Mouse (Mus musculus) intestine, postnatal 0 days (tissue): Measurements from ENCODE around the gene Hoxc13. TPM values are rescaled to one million over a fixed set of nuclear protein-coding genes. Genes with fewer than 3 reads are reported as not detected.
A peak's percentile ranks its signal among the peaks of the same experiment; 100 is the strongest.

Experiments
- ATAC-seq: fragments of 200-750 bp; cut with Nextera tagmentation; 2 replicates; pipeline ENCODE4 v1.8.0; 2017; ENCODE audit warnings: mild to moderate bottlenecking, moderate TSS enrichment, moderate library complexity
- H3K27ac ChIP-seq: fragments of 300-500 bp; sonication (generic); 2 replicates; pipeline ENCODE4 v1.5.1; 2014; ENCODE audit warnings: mild to moderate bottlenecking, low read depth, low read length, moderate library complexity
- H3K27me3 ChIP-seq: fragments of 300-500 bp; sonication (generic); replicated peaks from 2 replicates; pipeline ENCODE4 v1.6.1; 2014; ENCODE audit warnings: low read length, mixed read lengths; ENCODE audit not compliant: control insufficient read depth, insufficient read depth
- H3K36me3 ChIP-seq: fragments of 300-500 bp; sonication (generic); 2 replicates; pipeline ENCODE4 v1.6.1; 2014; ENCODE audit warnings: mild to moderate bottlenecking, moderate library complexity; ENCODE audit not compliant: control insufficient read depth, insufficient read depth
- H3K4me1 ChIP-seq: fragments of 300-500 bp; sonication (generic); replicated peaks from 2 replicates; pipeline ENCODE4 v1.6.1; 2014; ENCODE audit warnings: antibody characterized with exemption, low read length, mixed read lengths; ENCODE audit not compliant: control insufficient read depth, insufficient read depth
- H3K4me2 ChIP-seq: fragments of 300-500 bp; sonication (generic); replicated peaks from 2 replicates; pipeline ENCODE4 v1.6.1; 2014; ENCODE audit warnings: low read depth, mild to moderate bottlenecking, moderate library complexity
- H3K4me3 ChIP-seq: fragments of 300-500 bp; sonication (generic); 2 replicates; pipeline ENCODE4 v1.5.1; 2014; ENCODE audit warnings: low read depth, low read length
- H3K9ac ChIP-seq: fragments of 300-500 bp; sonication (generic); 2 replicates; pipeline ENCODE4 v1.6.1; 2014; ENCODE audit warnings: mild to moderate bottlenecking, low read depth, low read length
- H3K9me3 ChIP-seq: fragments of 300-500 bp; sonication (generic); 2 replicates; pipeline ENCODE4 v1.6.1; 2016; ENCODE audit warnings: mixed run types; ENCODE audit not compliant: control insufficient read depth
- CTCF ChIP-seq: sonication (generic); IDR thresholded peaks from 2 replicates; pipeline ENCODE4 v1.5.1; 2016; ENCODE audit warnings: low read depth, mild to moderate bottlenecking, control low read depth, antibody characterized with exemption, moderate library complexity
- WGBS: fragments of 180-500 bp; shearing (Covaris S2); extraction: QIAGEN DNeasy Blood & Tissue Kit; methylation state at CpG from one replicate; pipeline ENCODE4 v1.1.7; 2014; 5-methylcytosine and 5-hydroxymethylcytosine counted together
- polyA plus RNA-seq: library from polyadenylated mRNA; unstranded; fragments of >200 nt; fragmentation: Nextera tagmentation; extraction: Ambion mirVana; gene quantifications from 2 replicates; pipeline ENCODE4 v1.2.1, GENCODE M21; 2015

Gene Hoxc13
- polyA plus RNA-seq, 1 experiment from 2014 or later = not detected

GRCm38 (mm10) chr15:102936279-102936972 is 15.5 kb downstream of the Hoxc13 start, which contains the start of gene Hoxc12:
Gene Hoxc12, plus strand, starts transcription at chr15:102936757.
- no peaks in the 10 kb centered on the region for H3K4me1 ChIP-seq
- no peak within 1 kb of the TSS for H3K27ac ChIP-seq
- peaks cover 99% of the 10 kb centered on the region for H3K27me3 ChIP-seq
- H3K36me3 ChIP-seq = no peaks in the 10 kb centered on the region
- no peak within 1 kb of the TSS for H3K4me2 ChIP-seq
- 0 out of 2 replicates have a peak within 1 kb of the TSS, but pooled peaks have one; percentile 6 for H3K4me3 ChIP-seq
- WGBS = 3% methylated on average over 31 of the region's 31 CpGs
- H3K9ac ChIP-seq = no peak within 1 kb of the TSS
- no peak for ATAC-seq
- no peak for TF ChIP-seq CTCF
- no peaks in the 10 kb centered on the region for H3K9me3 ChIP-seq

GRCm38 (mm10) chr15:102937036-102937666 is 16.2 kb downstream of the Hoxc13 start:
- Histone ChIP-seq H3K4me2 (no peak overlapping the region), H3K4me1 (no peaks in the 10 kb centered on the region), H3K9me3 (no peaks in the 10 kb centered on the region), H3K9ac (no peak overlapping the region), H3K36me3 (no peaks in the 10 kb centered on the region), H3K27ac (no peak overlapping the region), H3K4me3 (0 out of 2 replicates have a peak overlapping the region, but pooled peaks have one; percentile 6), H3K27me3 (peaks cover 99% of the 10 kb centered on the region)
- no peak for TF ChIP-seq CTCF
- WGBS = 2% methylated on average over 50 of the region's 50 CpGs
- no peak for ATAC-seq

GRCm38 (mm10) chr15:102939256-102940155 is 18.6 kb downstream of the Hoxc13 start:
- no peak overlapping the region for H3K27ac ChIP-seq
- no peaks in the 10 kb centered on the region for H3K9me3 ChIP-seq
- no peaks in the 10 kb centered on the region for H3K36me3 ChIP-seq
- no peak for ATAC-seq
- H3K27me3 ChIP-seq = peaks cover 99% of the 10 kb centered on the region
- no peaks in the 10 kb centered on the region for H3K4me1 ChIP-seq
- no peak overlapping the region for H3K9ac ChIP-seq
- no peak overlapping the region for H3K4me2 ChIP-seq
- no peak for TF ChIP-seq CTCF
- WGBS = 2% methylated on average over 34 of the region's 34 CpGs
- 0 out of 2 replicates have a peak overlapping the region, but pooled peaks have one; percentile 3 for H3K4me3 ChIP-seq

- Histone ChIP-seq H3K4me2 (peak overlapping the region; percentile 37), H3K27ac (no peak overlapping the region), H3K36me3 (no peaks in the 10 kb centered on the region), H3K4me1 (no peaks in the 10 kb centered on the region), H3K9ac (no peak overlapping the region), H3K4me3 (0 out of 2 replicates have a peak overlapping the region, but pooled peaks have one; percentile 11), H3K27me3 (peaks cover 99% of the 10 kb centered on the region), H3K9me3 (no peaks in the 10 kb centered on the region)
- WGBS = under 1% methylated on average over 50 of the region's 53 CpGs
- ATAC-seq = no peak
- peak; percentile 52; the same call in 1 of the 2 replicates for TF ChIP-seq CTCF
Observed at GRCm38 (mm10) chr15:102942739-102943467, 22.0 kb downstream of the Hoxc13 start.

GRCm38 (mm10) chr15:102943468-102943813 is 22.5 kb downstream of the Hoxc13 start:
- peaks cover 99% of the 10 kb centered on the region for H3K27me3 ChIP-seq
- no peaks in the 10 kb centered on the region for H3K9me3 ChIP-seq
- H3K36me3 ChIP-seq = no peaks in the 10 kb centered on the region
- no peak for ATAC-seq
- WGBS = 5% methylated on average over 5 of the region's 5 CpGs
- H3K27ac ChIP-seq = no peak overlapping the region
- no peak; the same call in 1 of the 2 replicates for TF ChIP-seq CTCF
- no peak overlapping the region for H3K9ac ChIP-seq
- no peak overlapping the region for H3K4me3 ChIP-seq
- no peaks in the 10 kb centered on the region for H3K4me1 ChIP-seq
- 0 out of 2 replicates have a peak overlapping the region, but pooled peaks have one; percentile 37 for H3K4me2 ChIP-seq
